Mouse (Mus musculus) kidney, adult 18-20 months (tissue): Measurements from ENCODE around the gene Kcnab2.

Source experiments
- DNase-seq: peaks from one replicate; pipeline ENCODE4 v3.0.0; 2021

Gene Kcnab2

GRCm38 (mm10) chr4:152477466-152478223 is at the start of gene Kcnab2:
Kcnab2 (minus strand) TSS chr4:152477871.
- peak; percentile 100 for DNase-seq

GRCm38 (mm10) chr4:152520083-152520482 is 42.4 kb upstream of the Kcnab2 start:
- DNase-seq, result peak; percentile 66

- no peak for DNase-seq
These were observed 41.4 kb upstream of the Kcnab2 start for GRCm38 (mm10) chr4:152519106-152519505.

- DNase-seq, result no peak
These were observed 37.2 kb upstream of the Kcnab2 start for GRCm38 (mm10) chr4:152514884-152515283.

GRCm38 (mm10) chr4:152512221-152512925 is 34.7 kb upstream of the Kcnab2 start:
- no peak for DNase-seq

GRCm38 (mm10) chr4:152494360-152494879 is 16.7 kb upstream of the Kcnab2 start:
- DNase-seq, result peak; percentile 25

DNA sequence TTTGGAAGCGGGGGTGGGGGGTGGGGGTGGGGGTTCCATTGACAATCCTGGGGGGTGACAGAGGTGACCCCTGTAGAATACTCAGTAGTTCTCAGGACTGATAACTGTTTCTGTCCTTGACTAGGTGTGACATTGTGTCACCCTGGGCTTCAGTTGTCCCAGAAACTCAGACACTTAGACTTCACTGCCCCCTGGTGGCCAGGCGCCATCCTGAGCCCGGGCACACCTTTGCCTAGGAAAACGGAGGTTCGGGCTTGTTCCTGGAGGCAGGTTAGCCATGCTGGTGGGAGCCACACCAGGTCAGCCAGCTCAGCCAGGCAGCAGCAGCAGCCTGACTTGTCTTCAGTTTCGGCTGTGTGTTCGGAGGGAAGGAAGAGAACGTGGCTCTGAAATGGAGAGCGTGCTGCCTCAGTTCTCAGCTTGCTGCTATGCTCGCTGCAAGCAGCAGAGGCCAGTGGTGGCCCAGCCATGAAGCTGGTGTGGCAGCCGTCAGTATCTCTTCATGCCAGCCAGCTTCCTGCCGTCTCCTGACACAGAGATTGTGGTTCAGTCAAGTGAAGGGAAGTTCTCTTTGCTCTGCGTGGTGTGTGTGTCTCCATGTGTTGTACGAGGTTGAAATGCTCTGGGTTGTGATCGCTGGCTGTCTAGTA is 13.7 kb upstream of the Kcnab2 start:
- DNase-seq, result peak; percentile 84

- DNase-seq, result peak; percentile 4
These were observed 12.6 kb upstream of the Kcnab2 start for GRCm38 (mm10) chr4:152490311-152490710.

DNA sequence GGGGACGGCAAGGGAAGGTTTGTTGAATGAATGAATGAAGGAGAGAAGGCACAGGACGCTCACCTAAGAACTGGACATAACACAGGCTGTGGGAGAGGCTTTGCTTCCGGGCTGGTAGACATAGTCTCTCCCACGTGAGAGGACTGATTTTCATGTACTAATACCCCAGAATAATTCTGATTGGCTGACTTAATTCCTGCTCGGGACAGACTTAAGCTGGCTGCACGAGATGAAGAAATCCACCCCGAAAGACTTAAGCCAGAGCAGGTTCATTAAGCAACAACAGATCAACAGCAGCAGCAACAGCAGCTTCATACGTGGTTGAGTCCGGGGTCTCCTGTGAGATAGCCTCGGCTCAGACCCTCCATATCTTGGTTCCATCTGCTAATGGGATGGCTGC is 10.4 kb upstream of the Kcnab2 start:
- DNase-seq, result no peak

- DNase-seq, result no peak
These were observed 2.8 kb upstream of the Kcnab2 start for GRCm38 (mm10) chr4:152480426-152480825.

GRCm38 (mm10) chr4:152478224-152478567 is 525 bp upstream of the Kcnab2 start:
- DNase-seq, result no peak

DNA sequence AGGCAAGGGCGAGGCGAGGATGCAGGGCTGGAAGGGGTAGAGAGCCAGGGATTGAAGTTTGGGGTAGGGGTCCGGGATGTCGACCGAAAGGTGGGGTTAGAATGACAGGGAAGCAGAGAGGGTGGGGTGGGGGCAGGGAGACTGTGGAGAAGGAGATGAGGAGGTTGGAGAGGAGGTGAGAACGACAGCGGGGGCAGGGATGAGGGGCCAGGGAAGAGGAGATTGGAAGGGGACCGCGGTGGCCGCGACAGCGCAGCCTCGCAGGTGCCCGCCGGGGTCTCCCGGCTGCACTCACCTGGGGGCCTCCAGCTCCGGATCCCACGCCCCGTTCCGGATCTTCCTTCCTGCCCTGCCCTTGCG is 585 bp downstream of the Kcnab2 start:
- DNase-seq, result no peak

DNA sequence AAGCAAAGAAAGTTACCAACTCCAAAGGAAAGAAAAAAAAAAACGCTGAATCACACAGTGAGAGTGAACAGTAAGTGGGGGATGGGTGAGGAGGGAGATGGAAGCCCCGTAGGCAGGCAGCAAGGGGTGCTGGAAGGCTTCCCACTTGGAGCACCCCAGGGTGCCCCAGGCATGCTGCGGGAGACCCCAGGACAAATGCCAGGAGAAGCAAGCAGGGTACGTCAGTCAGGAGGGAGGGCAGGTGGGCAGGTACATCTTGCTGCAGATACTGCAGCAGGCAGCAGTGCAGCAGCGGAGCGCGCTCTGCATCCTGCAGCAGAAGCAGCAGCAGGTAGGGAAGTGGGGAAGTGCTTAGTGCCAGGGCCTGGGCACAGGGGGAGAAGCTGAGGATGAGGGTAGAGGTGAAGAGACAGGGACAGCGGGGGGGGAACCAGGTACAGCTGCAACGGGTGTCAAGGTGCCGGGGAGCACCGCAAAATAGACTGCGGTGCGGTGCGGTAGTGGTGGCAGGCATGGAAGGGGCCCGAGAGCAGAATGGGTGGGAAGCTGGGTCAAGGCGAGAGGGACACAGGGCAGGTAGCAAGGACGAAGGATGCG is 1.1 kb downstream of the Kcnab2 start, which contains the start of gene Nphp4:
TSS of gene Nphp4 (plus strand) at position 280 of the 597 bp plus-strand sequence.
- DNase-seq, result no peak

DNA sequence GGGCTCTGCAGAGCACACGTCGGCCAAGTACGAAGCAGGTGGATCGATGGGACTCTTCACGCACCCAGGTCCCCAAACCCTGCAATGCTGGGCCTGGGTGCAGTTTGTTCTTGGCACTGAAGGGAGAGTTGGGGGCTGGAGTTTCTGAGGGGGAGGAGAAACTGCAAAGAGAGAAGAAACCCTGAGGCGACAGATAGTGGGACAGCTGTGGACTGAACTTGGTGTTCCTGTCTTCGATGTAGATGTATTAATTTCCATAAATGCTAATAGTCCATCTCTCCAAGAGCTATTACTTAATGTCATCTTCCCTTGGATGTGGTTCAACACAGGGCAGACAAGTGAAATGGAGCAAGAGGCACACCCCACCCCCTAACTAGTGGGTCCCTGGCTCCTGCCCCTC is 1.7 kb downstream of the Kcnab2 start:
- no peak for DNase-seq

DNA sequence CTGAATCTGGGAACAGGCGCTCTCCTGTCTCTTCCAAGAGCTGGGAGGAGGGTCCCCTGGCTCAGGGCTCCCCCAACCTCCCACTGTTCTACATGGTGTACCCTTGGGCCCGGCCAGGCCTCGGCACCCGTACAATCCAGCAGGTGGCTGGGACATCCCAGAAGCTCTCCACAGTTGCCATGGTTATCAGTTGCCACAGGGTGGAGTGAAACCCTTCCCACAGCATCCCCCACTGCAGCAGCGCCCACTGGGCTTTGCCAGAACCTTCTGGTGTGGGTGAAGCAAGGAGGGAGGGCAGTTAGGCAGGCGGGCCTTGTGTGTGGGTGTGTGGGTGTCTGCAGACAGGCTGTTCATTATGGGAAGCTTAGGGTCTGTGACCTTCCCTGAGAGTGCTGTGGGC is 9.7 kb downstream of the Kcnab2 start:
- DNase-seq, result no peak

DNA sequence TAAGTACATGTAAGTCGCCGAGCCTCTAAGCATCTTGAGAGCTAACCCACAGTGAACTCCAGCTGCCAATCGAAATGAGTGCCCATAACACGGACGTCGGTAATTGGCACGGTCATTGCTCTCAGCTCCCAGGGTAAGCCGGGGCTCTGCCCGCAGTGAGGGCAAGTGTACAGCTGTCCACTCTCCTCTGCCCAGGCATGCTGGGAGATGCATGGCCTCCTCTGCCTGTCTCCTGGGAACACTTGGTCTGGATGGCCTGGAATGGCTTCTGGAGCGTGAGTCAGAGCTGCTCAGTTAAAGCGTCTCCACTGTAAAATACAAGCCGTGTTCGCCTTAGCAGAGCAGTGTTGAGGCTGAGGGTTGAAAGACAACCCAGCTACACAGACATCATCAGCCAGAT is 11.1 kb downstream of the Kcnab2 start:
- DNase-seq, result no peak

GRCm38 (mm10) chr4:152465116-152465515 is 12.6 kb downstream of the Kcnab2 start:
- no peak for DNase-seq

GRCm38 (mm10) chr4:152463147-152463546 is 14.5 kb downstream of the Kcnab2 start:
- peak; percentile 40 for DNase-seq

- DNase-seq, result peak; percentile 64
These were observed 15.2 kb downstream of the Kcnab2 start for GRCm38 (mm10) chr4:152462516-152462915.

- no peak for DNase-seq
These were observed 20.0 kb downstream of the Kcnab2 start for GRCm38 (mm10) chr4:152457673-152458072.

- no peak for DNase-seq
These were observed 21.1 kb downstream of the Kcnab2 start for GRCm38 (mm10) chr4:152456609-152457008.

DNA sequence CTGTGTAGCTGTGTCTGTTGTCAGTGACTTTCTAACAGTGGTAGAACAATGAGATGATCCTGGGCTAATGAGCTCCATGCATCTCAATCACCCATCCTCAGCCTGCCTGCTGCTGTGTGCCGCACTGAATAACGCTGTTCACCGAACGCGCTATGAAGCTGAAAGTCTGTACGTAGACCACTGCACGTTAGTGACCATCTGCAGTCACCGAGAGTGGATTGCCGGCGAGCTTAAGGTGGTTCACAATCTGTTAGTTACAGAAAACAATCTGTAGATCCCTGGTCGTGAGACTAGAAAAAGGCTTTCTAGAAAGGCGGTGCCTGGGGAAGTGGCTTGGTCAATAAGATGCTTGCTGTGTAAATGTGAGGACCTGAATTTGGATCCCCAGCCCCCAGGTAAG is 23.5 kb downstream of the Kcnab2 start:
- no peak for DNase-seq

GRCm38 (mm10) chr4:152453079-152453478 is 24.6 kb downstream of the Kcnab2 start:
- DNase-seq, result no peak
